ENCODE assay signal across 7 mouse cellular contexts in genomic region chr8:120505619-120506310, GRCm38 (mm10).
DNase-seq lines count a peak whose midpoint lies in the region; ATAC-seq and TF ChIP-seq lines count a peak whose summit lies in the region.

No protein-coding gene starts in this region.

- 36% methylated on average over 23 of the region's 23 CpGs for WGBS in lung, postnatal 0 days
- 4% methylated on average over 23 of the region's 23 CpGs for WGBS in forebrain, embryonic 14.5 days
- WGBS in intestine, embryonic 16.5 days: 47% methylated on average over 23 of the region's 23 CpGs
- WGBS in neural tube, embryonic 15.5 days: 12% methylated on average over 23 of the region's 23 CpGs

- H3K9ac ChIP-seq in lung, postnatal 0 days (replicated peaks; ENCODE audit: low read depth): no peak overlapping the region
- H3K9ac ChIP-seq in forebrain, embryonic 14.5 days (ENCODE audit: low read length): peak overlapping the region; percentile 58
- peak overlapping the region; percentile 49; the same call in 1 of the 2 replicates for H3K9ac ChIP-seq in intestine, embryonic 16.5 days (ENCODE audit: low read depth, low read length)
- peak overlapping the region; percentile 47 for H3K9ac ChIP-seq in neural tube, embryonic 15.5 days (replicated peaks)

- H3K4me3 ChIP-seq in lung, postnatal 0 days (ENCODE audit: low read depth, low read length): no peak overlapping the region
- H3K4me3 ChIP-seq in forebrain, embryonic 14.5 days (ENCODE audit: low read depth, low read length): peak overlapping the region; percentile 16; the same call in 1 of the 2 replicates
- H3K4me3 ChIP-seq in intestine, embryonic 16.5 days (ENCODE audit: low read length): no peak overlapping the region
- peak overlapping the region; percentile 19; the same call in 1 of the 2 replicates for H3K4me3 ChIP-seq in neural tube, embryonic 15.5 days (replicated peaks)

- H3K4me1 ChIP-seq in lung, postnatal 0 days (ENCODE audit: insufficient read depth, low read depth, low read length): peaks cover 46% of the 10 kb centered on the region
- peaks cover 75% of the 10 kb centered on the region for H3K4me1 ChIP-seq in forebrain, embryonic 14.5 days (ENCODE audit: control insufficient read depth, insufficient read depth, low read length)
- peaks cover 77% of the 10 kb centered on the region for H3K4me1 ChIP-seq in intestine, embryonic 16.5 days (ENCODE audit: control insufficient read depth, insufficient read depth, low read length)
- peaks cover 92% of the 10 kb centered on the region for H3K4me1 ChIP-seq in neural tube, embryonic 15.5 days

- H3K27me3 ChIP-seq in lung, postnatal 0 days (replicated peaks; ENCODE audit: insufficient read depth, low read length): no peaks in the 10 kb centered on the region
- H3K27me3 ChIP-seq in forebrain, embryonic 14.5 days (replicated peaks; ENCODE audit: control insufficient read depth, insufficient read depth, low read length): no peaks in the 10 kb centered on the region
- H3K27me3 ChIP-seq in intestine, embryonic 16.5 days (replicated peaks; ENCODE audit: control insufficient read depth, insufficient read depth, low read length): no peaks in the 10 kb centered on the region
- no peaks in the 10 kb centered on the region for H3K27me3 ChIP-seq in neural tube, embryonic 15.5 days (replicated peaks)

- no peaks in the 10 kb centered on the region for H3K36me3 ChIP-seq in lung, postnatal 0 days (ENCODE audit: insufficient read depth, low read length)
- no peaks in the 10 kb centered on the region for H3K36me3 ChIP-seq in forebrain, embryonic 14.5 days (ENCODE audit: control insufficient read depth, insufficient read depth, low read length)
- H3K36me3 ChIP-seq in intestine, embryonic 16.5 days (ENCODE audit: control insufficient read depth, insufficient read depth, low read length): no peaks in the 10 kb centered on the region
- H3K36me3 ChIP-seq in neural tube, embryonic 15.5 days: no peaks in the 10 kb centered on the region

- ATAC-seq in lung, postnatal 0 days: no peak
- no peak for ATAC-seq in forebrain, embryonic 14.5 days
- no peak for ATAC-seq in intestine, embryonic 16.5 days
- no peak for ATAC-seq in neural tube, embryonic 15.5 days (ENCODE audit: low FRiP score)

- TF ChIP-seq EP300 in lung, postnatal 0 days (IDR thresholded peaks at IDR 0.05): no peak

- H3K27ac ChIP-seq in lung, postnatal 0 days (ENCODE audit: low read length): no peak overlapping the region
- H3K27ac ChIP-seq in forebrain, embryonic 14.5 days (ENCODE audit: low read depth, low read length): peak overlapping the region; percentile 87
- H3K27ac ChIP-seq in intestine, embryonic 16.5 days (ENCODE audit: low read length): no peak overlapping the region
- H3K27ac ChIP-seq in neural tube, embryonic 15.5 days (replicated peaks): peak overlapping the region; percentile 85

- H3K9me3 ChIP-seq in lung, postnatal 0 days (ENCODE audit: low read length): no peaks in the 10 kb centered on the region
- H3K9me3 ChIP-seq in forebrain, embryonic 14.5 days (replicated peaks; ENCODE audit: control insufficient read depth, low read length): no peaks in the 10 kb centered on the region
- H3K9me3 ChIP-seq in intestine, embryonic 16.5 days (ENCODE audit: control insufficient read depth, low read length): no peaks in the 10 kb centered on the region
- H3K9me3 ChIP-seq in neural tube, embryonic 15.5 days (replicated peaks): no peaks in the 10 kb centered on the region

- TF ChIP-seq CTCF in lung, postnatal 0 days (IDR thresholded peaks at IDR 0.05): no peak

- no peak for DNase-seq in lung, postnatal 0 days (ENCODE audit: low spot score)
- no peak for DNase-seq in lung, postnatal 10 days
- peak; percentile 67 for DNase-seq in forebrain, embryonic 14.5 days (ENCODE audit: low spot score)
- DNase-seq in adrenal gland, postnatal 36 days: no peak
- DNase-seq in spleen, postnatal 10 days (ENCODE audit: low spot score in 2 of 2): no peak

- H3K4me2 ChIP-seq in lung, postnatal 0 days (replicated peaks; ENCODE audit: low read depth, low read length): peak overlapping the region; percentile 20; the same call in 1 of the 2 replicates
- H3K4me2 ChIP-seq in forebrain, embryonic 14.5 days (ENCODE audit: low read length): peak overlapping the region; percentile 57
- peak overlapping the region; percentile 35; the same call in 1 of the 2 replicates for H3K4me2 ChIP-seq in intestine, embryonic 16.5 days (ENCODE audit: low read depth, low read length)
- H3K4me2 ChIP-seq in neural tube, embryonic 15.5 days: peak overlapping the region; percentile 57

Comparison
In these comparisons a context has a peak if more than half of its experiments do, and no peak if none do; other contexts are left out.
1. H3K27ac ChIP-seq: peak in forebrain, embryonic 14.5 days (single experiment) and neural tube, embryonic 15.5 days (single experiment); none in lung, postnatal 0 days (single experiment) and intestine, embryonic 16.5 days (single experiment).
2. H3K4me3 ChIP-seq: peak in forebrain, embryonic 14.5 days (single experiment) and neural tube, embryonic 15.5 days (single experiment); none in lung, postnatal 0 days (single experiment) and intestine, embryonic 16.5 days (single experiment).
3. Peak in every context shown above with its lines, with median percentiles within 50 percentile points of each other: H3K4me2 ChIP-seq.